Mouse (Mus musculus) layer of hippocampus, adult 9-11 months (tissue): ENCODE data around the gene Stk32b.

Experiments used
- DNase-seq: peaks from one replicate; pipeline ENCODE4 v3.0.0; 2022

Stk32b gene

GRCm38 (mm10) chr5:37506880-37507519, 210.0 kb downstream of the Stk32b start:
- no peak for DNase-seq

GRCm38 (mm10) chr5:37494984-37495476, 221.9 kb downstream of the Stk32b start:
- DNase-seq = no peak

DNA sequence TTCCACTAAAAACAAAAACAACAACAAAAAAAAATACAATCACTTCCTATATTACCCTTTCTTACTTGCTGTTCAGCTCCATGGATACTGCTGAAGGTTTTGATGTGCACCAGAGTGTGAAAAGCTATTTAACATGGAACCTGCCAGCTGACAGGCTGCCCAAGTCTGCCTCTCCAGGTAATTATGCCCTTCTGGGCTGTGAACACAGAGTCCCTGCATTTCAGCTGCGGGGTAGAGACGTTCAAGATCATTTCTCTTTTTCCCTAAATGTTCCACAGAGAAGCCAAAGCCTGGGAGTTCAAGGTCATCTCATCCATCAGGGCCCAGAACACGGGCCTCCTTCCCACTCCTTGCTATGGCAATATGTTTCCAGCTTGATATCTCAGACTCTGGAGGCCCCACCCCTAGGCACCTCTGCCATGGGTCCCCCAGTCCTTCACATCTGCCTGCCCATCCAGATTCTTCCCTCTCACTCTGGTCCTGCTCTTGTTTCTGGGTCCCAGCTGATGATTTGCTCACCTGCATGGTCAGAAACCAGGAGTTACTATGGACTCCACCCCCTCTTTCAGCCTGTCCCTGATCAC, 244.9 kb downstream of the Stk32b start:
- no peak for DNase-seq

GRCm38 (mm10) chr5:37471584-37471983, 245.4 kb downstream of the Stk32b start:
- no peak for DNase-seq

DNA sequence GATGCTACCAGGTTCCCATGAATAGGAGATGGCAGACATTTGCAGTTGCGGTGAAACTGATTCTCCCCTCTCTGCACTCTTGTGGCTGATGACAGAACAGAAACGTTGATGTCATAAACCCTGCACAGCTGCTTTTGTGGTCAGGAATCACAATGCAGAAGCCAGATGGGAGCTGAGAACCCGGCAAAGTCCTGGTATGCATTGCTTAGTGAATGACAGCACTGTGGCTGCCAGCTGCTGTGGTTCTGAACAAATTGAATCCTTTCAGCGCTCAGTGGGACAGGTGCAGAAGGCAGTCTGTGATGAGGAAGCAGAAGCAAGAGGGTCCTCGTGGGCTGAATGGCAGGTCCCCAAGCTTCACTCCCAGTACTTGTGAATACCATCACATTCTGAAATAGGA, 247.9 kb downstream of the Stk32b start:
- DNase-seq = no peak

- DNase-seq = no peak
These were observed 249.3 kb downstream of the Stk32b start for GRCm38 (mm10) chr5:37467646-37468045.

- DNase-seq = peak; percentile 12
These were observed 251.5 kb downstream of the Stk32b start for GRCm38 (mm10) chr5:37465461-37465860.

GRCm38 (mm10) chr5:37458236-37458635, 258.7 kb downstream of the Stk32b start:
- DNase-seq = no peak

GRCm38 (mm10) chr5:37457831-37458230, 259.1 kb downstream of the Stk32b start:
- no peak for DNase-seq

DNA sequence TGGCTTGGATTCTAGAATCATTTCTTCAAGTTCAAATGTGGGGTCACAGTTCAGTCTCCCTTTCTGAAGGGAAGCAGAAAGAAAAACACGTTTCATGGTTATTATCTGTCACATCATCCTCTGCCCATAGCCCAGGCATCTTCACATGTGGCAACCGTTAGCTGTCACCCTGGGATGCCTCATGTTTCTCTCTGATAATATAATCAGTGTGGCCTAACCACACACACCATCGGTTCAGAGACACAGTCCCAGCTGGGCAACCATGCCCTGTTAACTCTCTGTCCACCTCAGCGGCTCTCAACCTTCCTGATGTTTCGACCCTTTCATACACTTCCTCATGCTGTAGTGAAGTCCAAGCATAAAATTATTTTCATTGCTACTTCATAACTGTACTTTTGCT, 259.8 kb downstream of the Stk32b start:
- DNase-seq = no peak

- DNase-seq = no peak
These were observed 260.4 kb downstream of the Stk32b start for GRCm38 (mm10) chr5:37456590-37456989.

- DNase-seq = no peak
These were observed 269.4 kb downstream of the Stk32b start for GRCm38 (mm10) chr5:37447546-37447945.

- no peak for DNase-seq
These were observed 274.2 kb downstream of the Stk32b start for GRCm38 (mm10) chr5:37442767-37443166.

DNA sequence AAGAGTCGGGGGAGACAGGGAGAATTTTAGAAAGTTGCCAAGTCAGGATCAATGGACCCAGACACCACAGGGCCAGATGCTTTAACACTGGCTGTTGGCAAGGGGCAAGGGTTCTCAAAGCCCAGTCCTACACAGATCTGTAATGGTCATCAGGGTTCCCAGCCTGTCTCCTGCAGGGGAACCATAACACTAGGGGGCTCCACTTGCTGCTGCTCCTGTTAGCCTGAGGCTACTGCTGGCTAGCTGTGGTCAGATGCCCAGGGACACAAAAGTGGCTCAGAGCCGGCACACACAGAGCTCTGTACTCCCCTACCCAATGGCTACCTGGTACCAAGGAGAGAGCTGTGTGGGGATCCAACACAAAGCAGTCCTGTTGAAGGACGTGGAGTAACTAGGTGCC, 281.6 kb downstream of the Stk32b start:
- no peak for DNase-seq

DNA sequence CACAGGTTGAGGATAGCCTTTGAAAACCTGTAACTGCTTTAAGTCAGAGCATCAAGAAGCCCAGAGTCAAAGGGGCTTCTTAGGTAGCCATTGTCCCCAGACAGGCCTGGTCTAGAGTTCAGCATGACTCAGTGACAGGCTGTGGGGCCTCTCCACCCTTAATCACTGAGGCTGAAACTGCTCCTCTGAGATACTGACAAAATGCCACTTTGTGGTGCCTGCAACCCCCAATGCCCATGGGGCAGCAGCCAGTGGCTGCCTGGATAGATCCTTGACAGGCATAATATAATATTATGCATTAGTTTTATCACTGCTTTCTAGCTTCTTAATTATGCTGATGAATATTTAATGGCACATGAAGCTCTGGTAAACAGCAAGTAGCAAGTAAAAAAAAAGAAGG, 289.8 kb downstream of the Stk32b start:
- no peak for DNase-seq

DNA sequence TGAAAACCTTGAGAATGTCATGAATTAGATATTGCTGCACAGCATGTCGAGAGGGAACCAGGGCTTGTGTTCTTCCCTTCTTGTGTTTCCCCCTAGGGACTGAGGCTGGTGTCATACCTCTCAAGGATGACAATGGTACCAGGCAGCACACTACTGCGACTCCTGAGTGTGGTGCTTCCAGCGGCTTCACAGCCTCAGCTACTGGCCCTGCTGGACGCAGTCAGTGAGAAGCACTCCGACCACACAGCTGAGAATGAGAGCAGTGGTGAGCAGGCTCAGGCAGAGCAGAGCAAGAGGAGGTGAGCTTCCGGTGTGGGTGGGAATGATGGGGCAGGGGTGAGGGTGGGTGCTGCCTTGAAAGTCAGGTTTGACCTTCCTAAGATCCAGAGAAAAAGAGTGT, 297.9 kb downstream of the Stk32b start:
- no peak for DNase-seq
